Mouse (Mus musculus) lung, embryonic 16.5 days (tissue): Measurements from ENCODE around the gene Spp2. TPM values are rescaled to one million over a fixed set of nuclear protein-coding genes. Genes with fewer than 3 reads are reported as not detected.
"Not testable (repeated sequence)": the region's sequence is repeated elsewhere in the genome, so short reads cannot be mapped to it uniquely, and the experiment has no call there.

Experiments used
- ATAC-seq: fragments of 200-750 bp; cut with Nextera tagmentation; 2 replicates; pipeline ENCODE4 v1.8.0; 2017; ENCODE audit warnings: low read depth, mild to moderate bottlenecking, moderate library complexity
- H3K27ac ChIP-seq: fragments of 300-500 bp; sonication (generic); 2 replicates; pipeline ENCODE4 v1.5.1; 2014; ENCODE audit warnings: mild to moderate bottlenecking, control low read depth, low read length
- H3K27me3 ChIP-seq: fragments of 300-500 bp; sonication (generic); 2 replicates; pipeline ENCODE4 v1.6.1; 2014; ENCODE audit warnings: low read depth, low read length, mixed read lengths; ENCODE audit not compliant: control insufficient read depth, insufficient read depth
- H3K36me3 ChIP-seq: fragments of 300-500 bp; sonication (generic); 2 replicates; pipeline ENCODE4 v1.6.1; 2014; ENCODE audit warnings: low read length; ENCODE audit not compliant: control insufficient read depth, insufficient read depth
- H3K4me1 ChIP-seq: fragments of 300-500 bp; sonication (generic); replicated peaks from 2 replicates; pipeline ENCODE4 v1.6.1; 2014; ENCODE audit warnings: low read length, mixed read lengths; ENCODE audit not compliant: control insufficient read depth, insufficient read depth
- H3K4me2 ChIP-seq: fragments of 300-500 bp; sonication (generic); 2 replicates; pipeline ENCODE4 v1.6.1; 2014; ENCODE audit warnings: low read depth, low read length, control low read depth
- H3K4me3 ChIP-seq: fragments of 300-500 bp; sonication (generic); 2 replicates; pipeline ENCODE4 v1.5.1; 2014; ENCODE audit warnings: mild to moderate bottlenecking, low read length, control low read depth
- H3K9ac ChIP-seq: fragments of 300-500 bp; sonication (generic); 2 replicates; pipeline ENCODE4 v1.6.1; 2014; ENCODE audit warnings: low read length, control low read depth
- H3K9me3 ChIP-seq: fragments of 300-500 bp; sonication (generic); 2 replicates; pipeline ENCODE4 v1.6.1; 2016; ENCODE audit warnings: low read length; ENCODE audit not compliant: control insufficient read depth
- WGBS: fragments of 180-500 bp; shearing (Covaris S2); extraction: QIAGEN DNeasy Blood & Tissue Kit; methylation state at CpG from one replicate; pipeline ENCODE4 v1.1.7; 2014; 5-methylcytosine and 5-hydroxymethylcytosine counted together
- polyA plus RNA-seq: library from polyadenylated mRNA; unstranded; fragments of >200 nt; fragmentation: Nextera tagmentation; extraction: Ambion mirVana; gene quantifications from 2 replicates; pipeline ENCODE4 v1.2.1, GENCODE M21; 2015

Spp2 gene
- polyA plus RNA-seq, 1 experiment from 2014 or later = 0.60 TPM

DNA sequence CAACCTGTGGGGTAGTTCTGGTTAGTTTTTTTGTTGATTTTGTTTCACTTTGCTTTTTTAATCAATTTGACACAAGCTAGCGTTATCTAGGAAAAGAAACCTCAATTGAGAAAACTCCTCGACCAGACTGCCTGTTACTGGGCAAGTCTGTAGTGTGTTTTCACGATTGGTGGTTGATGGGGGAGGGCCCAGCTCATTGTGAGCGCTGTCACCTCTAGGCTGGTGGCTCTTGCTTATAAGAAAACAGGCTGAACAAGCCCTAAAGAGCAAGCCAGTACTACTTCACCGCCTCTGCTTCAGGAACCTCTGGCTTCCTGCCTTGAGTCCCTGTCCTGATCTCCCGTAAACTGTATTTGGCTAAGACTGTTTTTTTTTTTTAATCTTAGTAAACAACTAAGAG lies 40.7 kb downstream of the Spp2 start:
- 13% methylated on average over 6 of the region's 6 CpGs for WGBS
- Histone ChIP-seq H3K9ac (no peak overlapping the region), H3K4me1 (peaks cover 2% of the 10 kb centered on the region; the same call in 1 of the 2 replicates), H3K4me3 (no peak overlapping the region), H3K27me3 (no peaks in the 10 kb centered on the region), H3K27ac (no peak overlapping the region), H3K36me3 (no peaks in the 10 kb centered on the region), H3K4me2 (no peak overlapping the region), H3K9me3 (no peaks in the 10 kb centered on the region)
- ATAC-seq = no peak

DNA sequence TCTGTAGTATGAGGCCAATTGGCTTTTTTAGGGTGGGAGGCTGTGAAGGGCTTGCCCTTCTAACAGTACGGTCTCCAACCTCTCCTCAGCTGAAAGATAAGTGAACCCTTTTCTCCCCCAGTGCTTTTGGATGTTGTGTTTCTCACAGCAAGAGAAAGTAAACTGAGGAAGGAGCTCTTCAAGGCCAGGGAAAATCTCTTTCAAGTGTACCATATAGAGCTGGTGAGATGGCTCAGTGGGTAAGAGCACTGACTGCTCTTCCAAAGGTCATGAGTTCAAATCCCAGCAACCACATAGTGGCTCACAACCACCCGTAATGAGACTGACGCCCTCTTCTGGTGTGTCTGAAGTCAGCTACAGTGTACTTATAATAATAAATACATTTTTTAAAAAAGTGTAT lies 41.3 kb downstream of the Spp2 start:
- H3K9ac ChIP-seq, H3K4me2 ChIP-seq, H3K9me3 ChIP-seq, ATAC-seq, H3K4me3 ChIP-seq, H3K36me3 ChIP-seq, H3K27me3 ChIP-seq, H3K4me1 ChIP-seq, H3K27ac ChIP-seq: not testable (repeated sequence)
- WGBS = 66% methylated on average over 3 of the region's 3 CpGs

- no peak overlapping the region for H3K4me3 ChIP-seq
- H3K9ac ChIP-seq = no peak overlapping the region
- ATAC-seq = no peak
- H3K9me3 ChIP-seq = no peaks in the 10 kb centered on the region
- no peak overlapping the region for H3K27ac ChIP-seq
- H3K4me1 ChIP-seq = no peaks in the 10 kb centered on the region
- H3K36me3 ChIP-seq = no peaks in the 10 kb centered on the region
- H3K27me3 ChIP-seq = no peaks in the 10 kb centered on the region
- 67% methylated on average over 2 of the region's 2 CpGs for WGBS
- H3K4me2 ChIP-seq = no peak overlapping the region
These were observed 43.0 kb downstream of the Spp2 start for GRCm38 (mm10) chr1:88449741-88450140.

DNA sequence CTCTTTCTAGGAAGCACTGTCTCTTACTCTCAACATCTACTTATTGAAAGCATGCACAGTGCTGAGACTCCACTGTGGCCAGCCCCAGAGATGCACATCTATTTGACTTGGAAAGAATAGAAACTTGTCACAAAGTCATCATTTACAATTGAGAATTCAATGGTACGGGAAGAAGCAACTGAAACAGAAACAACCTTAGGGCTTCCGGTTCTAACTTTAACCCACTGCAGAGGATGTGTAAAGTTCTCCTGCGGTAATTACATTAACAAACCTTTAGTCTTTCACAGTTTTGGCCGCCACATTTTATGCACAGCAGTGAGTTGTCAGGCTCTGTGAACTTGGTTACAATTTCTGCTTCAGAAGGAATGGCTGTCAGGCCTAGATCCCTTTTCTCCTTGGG lies 43.9 kb downstream of the Spp2 start:
- H3K27me3 ChIP-seq = no peaks in the 10 kb centered on the region
- no peak for ATAC-seq
- H3K9ac ChIP-seq = no peak overlapping the region
- H3K36me3 ChIP-seq = no peaks in the 10 kb centered on the region
- no peak overlapping the region for H3K4me3 ChIP-seq
- no peak overlapping the region for H3K27ac ChIP-seq
- H3K9me3 ChIP-seq = no peaks in the 10 kb centered on the region
- no peak overlapping the region for H3K4me2 ChIP-seq
- WGBS = 76% methylated on average over 4 of the region's 4 CpGs
- H3K4me1 ChIP-seq = 0 out of 2 replicates have a peak, but pooled peaks cover 2% of the 10 kb centered on the region

DNA sequence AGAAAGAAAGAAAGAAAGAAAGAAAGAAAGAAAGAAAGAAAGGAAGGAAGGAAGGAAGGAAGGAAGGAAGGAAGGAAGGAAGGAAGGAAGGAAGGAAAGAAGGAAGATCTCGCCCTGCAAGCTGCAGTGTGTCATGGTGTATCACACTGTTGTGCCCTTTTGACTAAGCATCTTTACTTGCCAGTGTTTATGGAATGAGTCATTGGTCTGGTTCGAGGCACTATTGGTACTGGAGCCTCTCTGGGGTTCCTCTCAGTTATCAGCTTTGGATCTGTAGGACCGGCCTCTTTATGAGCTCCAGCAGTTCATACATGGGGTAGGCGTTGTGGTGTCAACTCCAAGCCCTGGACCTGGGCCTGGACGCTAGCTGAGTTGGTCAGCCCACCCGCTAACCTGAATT lies 45.4 kb downstream of the Spp2 start:
- H3K4me3 ChIP-seq = no peak overlapping the region
- H3K4me2 ChIP-seq = no peak overlapping the region
- H3K9ac ChIP-seq = no peak overlapping the region
- no peaks in the 10 kb centered on the region for H3K9me3 ChIP-seq
- H3K4me1 ChIP-seq = 0 out of 2 replicates have a peak, but pooled peaks cover 2% of the 10 kb centered on the region
- no peak for ATAC-seq
- H3K27ac ChIP-seq = no peak overlapping the region
- H3K27me3 ChIP-seq = no peaks in the 10 kb centered on the region
- 73% methylated on average over 6 of the region's 6 CpGs for WGBS
- H3K36me3 ChIP-seq = no peaks in the 10 kb centered on the region

- Histone ChIP-seq H3K27me3 (no peaks in the 10 kb centered on the region), H3K4me2 (no peak overlapping the region), H3K9me3 (no peaks in the 10 kb centered on the region), H3K27ac (peak overlapping the region; percentile 87), H3K4me1 (0 out of 2 replicates have a peak, but pooled peaks cover 2% of the 10 kb centered on the region), H3K36me3 (no peaks in the 10 kb centered on the region), H3K9ac (peak overlapping the region; percentile 20; the same call in 1 of the 2 replicates), H3K4me3 (no peak overlapping the region)
- 14% methylated on average over 3 of the region's 3 CpGs for WGBS
- ATAC-seq = peak; percentile 59
These were observed 47.9 kb downstream of the Spp2 start for GRCm38 (mm10) chr1:88454703-88455102.

DNA sequence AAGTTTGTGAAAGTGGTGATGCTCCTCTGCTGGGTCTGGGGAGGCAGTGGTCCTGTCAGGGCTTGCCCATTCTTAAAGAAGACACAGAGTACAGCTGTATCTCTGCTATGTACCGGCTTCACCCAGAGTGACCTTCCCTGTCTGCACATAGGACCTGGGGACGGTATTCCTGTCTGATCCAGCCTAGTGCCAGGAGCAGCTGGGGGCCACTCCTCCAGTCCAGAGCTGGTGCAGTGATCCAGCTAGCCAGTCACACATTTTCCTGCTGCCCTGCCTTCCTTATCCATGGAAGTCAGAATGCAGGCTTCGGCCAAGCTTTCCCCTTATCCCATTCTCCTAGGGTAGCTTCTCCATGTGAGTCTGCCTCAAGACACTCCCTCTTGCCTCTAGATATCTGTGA lies 49.0 kb downstream of the Spp2 start:
- H3K9me3 ChIP-seq = no peaks in the 10 kb centered on the region
- H3K4me1 ChIP-seq = 0 out of 2 replicates have a peak, but pooled peaks cover 2% of the 10 kb centered on the region
- H3K4me3 ChIP-seq = no peak overlapping the region
- H3K27me3 ChIP-seq = no peaks in the 10 kb centered on the region
- no peak overlapping the region for H3K9ac ChIP-seq
- ATAC-seq = no peak
- 60% methylated on average over 3 of the region's 3 CpGs for WGBS
- H3K27ac ChIP-seq = no peak overlapping the region
- H3K4me2 ChIP-seq = no peak overlapping the region
- no peaks in the 10 kb centered on the region for H3K36me3 ChIP-seq

DNA sequence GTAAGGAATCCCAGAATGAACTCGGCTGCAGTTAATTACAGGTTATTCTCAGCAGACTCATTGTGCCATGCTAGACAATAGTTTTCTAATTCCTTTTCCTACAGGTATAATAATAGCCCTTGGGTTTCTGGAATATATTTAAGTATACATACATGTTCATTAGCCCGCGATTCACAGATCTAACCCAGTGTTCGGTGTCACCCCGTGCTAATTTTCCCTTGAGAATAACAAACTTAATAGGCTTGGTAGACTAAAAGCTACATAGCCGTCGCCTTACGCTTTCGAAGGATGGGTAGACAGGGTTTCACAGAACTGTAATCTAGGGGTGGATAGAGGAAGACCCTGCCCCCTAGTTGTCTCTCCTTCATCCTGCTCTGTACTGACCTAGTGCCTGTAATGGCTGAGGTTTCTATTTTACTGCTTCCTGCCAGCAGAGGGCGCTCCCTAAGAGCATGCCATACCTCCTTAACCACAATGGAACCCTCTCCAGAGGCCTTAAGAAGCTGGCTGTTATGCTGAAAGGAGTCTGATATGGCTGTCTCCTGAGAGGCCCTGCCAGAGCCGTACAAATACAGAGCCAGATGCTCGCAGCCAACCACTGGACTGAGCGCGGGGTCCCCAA lies 49.8 kb downstream of the Spp2 start:
- Histone ChIP-seq H3K4me3 (no peak overlapping the region), H3K36me3 (no peaks in the 10 kb centered on the region), H3K9ac (no peak overlapping the region), H3K9me3 (no peaks in the 10 kb centered on the region), H3K4me1 (0 out of 2 replicates have a peak, but pooled peaks cover 2% of the 10 kb centered on the region), H3K27ac (no peak overlapping the region), H3K4me2 (no peak overlapping the region), H3K27me3 (no peaks in the 10 kb centered on the region)
- peak; percentile 80; the same call in 1 of the 2 replicates for ATAC-seq
- whole genome bisulfite sequencing = 51% methylated on average over 14 of the region's 14 CpGs

DNA sequence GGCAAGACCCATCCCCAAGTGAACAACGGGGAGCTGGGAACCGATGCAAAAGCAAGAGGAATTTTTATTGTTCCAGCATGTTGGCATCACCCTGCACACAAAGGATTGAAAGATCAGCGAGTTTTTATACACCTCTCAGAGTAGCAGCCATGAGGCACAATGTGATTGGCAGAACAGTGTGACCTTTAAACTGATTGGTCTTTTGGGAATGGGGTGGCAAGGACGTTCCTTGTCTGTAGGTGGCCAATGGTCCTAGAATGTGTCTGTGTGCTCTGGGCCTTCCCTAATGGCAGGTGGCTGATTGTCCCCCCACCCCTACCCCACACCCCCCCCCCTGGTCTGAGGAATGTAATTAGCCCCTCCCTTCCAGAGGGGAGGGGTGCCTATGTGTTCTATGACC lies 52.4 kb downstream of the Spp2 start:
- no peak overlapping the region for H3K9ac ChIP-seq
- H3K9me3 ChIP-seq = no peaks in the 10 kb centered on the region
- no peak for ATAC-seq
- no peak overlapping the region for H3K4me3 ChIP-seq
- WGBS = 91% methylated on average over 4 of the region's 4 CpGs
- H3K4me1 ChIP-seq = peaks cover 11% of the 10 kb centered on the region
- no peaks in the 10 kb centered on the region for H3K27me3 ChIP-seq
- no peak overlapping the region for H3K4me2 ChIP-seq
- H3K36me3 ChIP-seq = no peaks in the 10 kb centered on the region
- no peak overlapping the region for H3K27ac ChIP-seq

- Histone ChIP-seq H3K36me3 (no peaks in the 10 kb centered on the region), H3K4me3 (no peak overlapping the region), H3K9me3 (no peaks in the 10 kb centered on the region), H3K4me2 (no peak overlapping the region), H3K27ac (no peak overlapping the region), H3K4me1 (peaks cover 11% of the 10 kb centered on the region), H3K27me3 (no peaks in the 10 kb centered on the region), H3K9ac (no peak overlapping the region)
- 80% methylated on average over 5 of the region's 5 CpGs for WGBS
- no peak for ATAC-seq
These were observed 52.9 kb downstream of the Spp2 start for GRCm38 (mm10) chr1:88459655-88460054.
